Mouse (Mus musculus): Measurements from ENCODE around the gene Tnfrsf13c.

Tnfrsf13c gene

GRCm38 (mm10) chr15:82207105-82207459 is 17.1 kb downstream of the Tnfrsf13c start:
- DNase-seq = no peak

- DNase-seq = peak; percentile 96
These were observed 17.6 kb downstream of the Tnfrsf13c start for GRCm38 (mm10) chr15:82206365-82207104.

GRCm38 (mm10) chr15:82204680-82205371 is 19.3 kb downstream of the Tnfrsf13c start:
- peak; percentile 60 for DNase-seq

- DNase-seq = peak; percentile 86
These were observed 20.4 kb downstream of the Tnfrsf13c start for GRCm38 (mm10) chr15:82203611-82204351.

- peak; percentile 59 for DNase-seq
These were observed 21.1 kb downstream of the Tnfrsf13c start for GRCm38 (mm10) chr15:82203090-82203489.

DNA sequence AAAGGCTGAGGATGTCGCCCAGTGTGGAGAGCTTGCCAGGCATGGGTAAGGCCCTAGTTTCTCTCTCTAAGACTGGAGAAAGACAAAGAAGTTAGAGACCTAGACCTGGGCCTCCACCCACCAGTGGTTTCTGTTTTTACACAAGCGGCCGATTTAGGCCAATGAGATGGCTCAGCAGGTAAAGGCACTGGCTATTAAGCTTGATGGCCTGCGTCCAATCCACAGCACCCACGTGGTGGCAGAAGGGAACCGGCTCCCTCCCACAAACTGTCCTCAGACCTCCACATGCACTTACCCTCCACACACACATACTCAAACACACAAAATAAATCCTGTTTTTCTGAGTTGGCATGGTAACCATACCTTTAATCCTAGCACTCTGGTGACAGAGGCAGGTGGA is 22.1 kb downstream of the Tnfrsf13c start:
- no peak for DNase-seq

DNA sequence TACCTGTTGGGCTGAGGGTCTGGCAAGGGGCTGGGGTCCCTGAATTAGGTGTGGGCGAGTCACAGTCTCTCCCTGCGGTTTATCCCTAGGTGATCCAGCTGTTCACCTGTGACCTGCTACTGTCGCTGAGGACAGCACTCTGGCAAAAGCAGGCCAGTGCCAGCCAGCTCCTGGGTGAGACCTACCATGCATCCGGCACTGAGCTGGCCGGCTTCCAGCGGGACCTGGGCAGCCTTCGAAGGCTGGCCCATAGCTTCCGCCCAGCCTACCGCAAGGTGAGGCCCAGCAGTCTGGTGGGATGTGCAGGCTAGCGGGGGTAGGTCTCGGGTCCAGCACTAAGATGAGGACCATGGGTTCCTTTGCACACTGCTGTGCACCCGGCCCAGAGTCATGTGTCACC is 24.6 kb downstream of the Tnfrsf13c start:
- no peak for DNase-seq

DNA sequence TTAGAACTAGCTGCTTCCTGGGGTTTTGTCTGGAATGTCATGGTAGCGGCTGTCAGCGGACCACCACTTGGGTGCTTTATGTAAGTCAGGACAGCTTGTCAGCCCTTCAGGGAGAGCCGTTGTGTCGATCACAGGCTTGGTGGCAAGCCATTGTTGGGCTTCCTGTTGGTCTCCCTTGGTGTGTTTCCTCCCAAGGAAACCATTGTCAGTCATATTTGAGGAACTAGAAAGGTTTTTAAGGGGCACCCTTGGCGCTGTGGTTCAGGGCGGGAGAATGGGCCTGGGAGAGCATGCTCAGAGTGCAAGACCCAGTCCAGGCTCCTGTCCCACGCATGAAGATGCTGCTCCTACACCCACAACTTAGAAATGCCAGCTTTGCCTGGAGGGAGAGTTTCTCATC is 25.8 kb downstream of the Tnfrsf13c start:
- DNase-seq = no peak

DNA sequence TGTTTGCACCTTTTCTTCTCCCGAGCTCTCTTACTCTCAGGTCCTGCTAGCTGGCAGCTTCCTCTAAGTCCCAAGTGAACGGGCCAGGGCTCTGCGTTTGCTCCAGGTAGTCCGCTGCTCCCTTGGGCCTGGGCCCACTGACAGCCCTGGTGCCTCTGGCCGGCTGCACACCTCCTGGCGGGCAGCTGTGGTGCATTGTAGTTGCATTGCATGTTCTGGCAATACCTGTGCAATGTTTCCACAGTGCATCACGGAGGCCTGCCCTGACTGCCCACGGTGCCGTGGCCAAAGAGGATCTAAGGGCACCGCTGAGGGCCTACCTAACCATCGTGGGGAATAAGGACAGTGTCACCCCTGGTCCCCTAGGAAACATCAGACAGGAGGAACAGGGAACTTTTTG is 26.2 kb downstream of the Tnfrsf13c start:
- DNase-seq = no peak

DNA sequence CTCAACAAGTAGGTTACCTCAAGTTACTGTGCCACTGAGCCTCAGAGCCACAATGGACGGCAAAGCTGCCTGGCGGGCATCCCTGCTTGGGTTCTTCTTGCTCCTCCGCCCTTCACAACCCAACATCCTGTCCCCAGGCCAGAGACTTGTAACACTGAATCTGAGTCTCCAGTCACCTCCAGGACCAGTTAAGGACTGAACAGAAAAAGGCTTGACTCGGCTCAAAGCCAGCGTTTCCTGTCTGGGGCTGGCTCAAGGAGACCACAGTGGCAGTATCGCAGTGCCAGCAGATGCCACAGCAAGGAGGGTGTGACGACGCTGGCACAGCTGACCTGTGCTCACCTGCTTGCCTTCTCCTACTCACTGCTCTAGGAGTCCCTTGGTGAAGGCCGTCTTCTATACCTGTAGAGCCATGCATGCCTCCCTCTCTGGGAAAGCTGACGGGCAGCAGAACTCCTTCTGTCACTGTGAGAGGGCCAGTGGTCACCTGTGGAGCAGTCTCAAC is 26.9 kb downstream of the Tnfrsf13c start:
- DNase-seq = no peak

DNA sequence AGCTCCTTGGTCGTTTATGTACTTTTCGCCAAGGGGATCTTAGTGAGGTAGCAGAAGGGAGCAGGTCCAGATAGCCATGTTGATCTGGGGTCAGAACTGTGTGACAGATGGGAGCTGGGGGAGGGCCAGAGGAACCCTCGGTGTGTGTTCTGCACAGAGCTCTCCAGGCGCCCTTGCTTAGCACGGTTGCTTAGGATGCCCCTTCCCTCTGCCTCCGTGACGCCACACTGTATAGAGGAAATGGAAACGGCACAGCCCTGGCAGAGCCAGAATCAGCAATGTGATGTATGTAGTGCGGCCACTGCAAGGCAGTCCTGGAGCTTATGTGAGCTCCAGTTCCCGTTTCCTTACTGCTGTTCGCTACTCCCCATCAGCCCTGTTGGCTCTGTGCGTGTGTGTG is 27.9 kb downstream of the Tnfrsf13c start:
- DNase-seq = peak; percentile 65

DNA sequence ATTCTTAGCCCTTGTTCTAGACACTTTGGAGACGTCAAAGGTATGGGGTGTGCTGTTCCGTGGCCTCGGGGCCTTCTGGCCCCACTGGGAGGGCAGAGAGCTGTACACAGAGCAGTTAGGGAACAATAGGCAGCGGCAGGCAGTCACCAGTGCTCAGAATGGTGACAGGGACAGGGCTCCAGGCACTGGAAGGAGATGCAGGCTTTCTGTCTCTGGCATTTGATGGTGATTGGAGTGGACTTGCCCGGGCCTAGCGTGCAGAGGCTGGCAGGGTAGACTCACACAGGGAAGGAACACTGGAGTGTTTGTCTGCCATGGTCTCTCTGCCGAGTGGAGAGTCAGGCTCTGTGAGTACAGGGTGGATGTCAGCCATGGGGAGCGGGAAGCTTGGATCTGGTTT is 31.6 kb downstream of the Tnfrsf13c start:
- DNase-seq = no peak

GRCm38 (mm10) chr15:82188481-82189240 is 35.5 kb downstream of the Tnfrsf13c start:
- no peak for DNase-seq

DNA sequence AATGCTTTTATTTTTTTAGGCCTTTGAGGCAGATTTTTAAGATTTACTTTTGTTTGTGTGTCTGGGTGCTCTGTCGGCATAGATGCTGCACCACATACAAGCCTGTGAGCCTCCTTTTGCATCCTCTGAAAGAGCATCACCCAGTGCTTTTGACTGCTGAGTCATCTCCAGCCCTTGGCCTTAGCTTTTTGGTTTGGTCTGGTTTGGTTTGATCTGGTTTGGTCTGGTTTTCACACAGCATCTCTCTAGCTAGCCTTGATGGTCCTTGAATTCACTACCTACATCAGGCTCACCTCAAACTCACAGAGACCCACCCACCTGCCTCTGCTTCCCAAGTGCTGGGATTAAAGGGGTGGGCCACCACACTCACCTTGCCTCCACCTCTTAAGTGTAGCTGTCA is 36.2 kb downstream of the Tnfrsf13c start:
- no peak for DNase-seq

DNA sequence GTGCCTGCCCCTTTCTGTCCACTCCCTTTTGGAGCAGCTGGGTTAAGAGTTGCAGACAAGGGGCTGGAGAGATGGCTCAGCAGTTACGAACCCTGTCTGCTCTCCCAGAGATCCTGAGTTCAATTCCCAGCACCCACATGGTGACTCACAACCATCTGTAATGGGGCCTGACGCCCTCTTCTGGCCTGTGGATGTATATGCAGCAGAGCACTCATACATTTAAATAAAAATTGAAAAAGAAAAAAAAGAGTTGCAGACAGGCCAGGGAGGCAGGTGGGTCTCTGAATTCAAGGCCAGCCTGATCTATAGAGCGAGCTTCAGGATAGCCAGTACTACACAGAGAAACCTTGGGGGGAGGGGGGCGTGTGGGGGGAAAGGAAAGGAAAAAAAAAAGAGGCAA is 36.8 kb downstream of the Tnfrsf13c start:
- DNase-seq = no peak

- DNase-seq = no peak
These were observed 37.2 kb downstream of the Tnfrsf13c start for GRCm38 (mm10) chr15:82186931-82187330.

- no peak for DNase-seq
These were observed 38.0 kb downstream of the Tnfrsf13c start for GRCm38 (mm10) chr15:82186131-82186530.

- DNase-seq = no peak
These were observed 38.9 kb downstream of the Tnfrsf13c start for GRCm38 (mm10) chr15:82185062-82185783.

DNA sequence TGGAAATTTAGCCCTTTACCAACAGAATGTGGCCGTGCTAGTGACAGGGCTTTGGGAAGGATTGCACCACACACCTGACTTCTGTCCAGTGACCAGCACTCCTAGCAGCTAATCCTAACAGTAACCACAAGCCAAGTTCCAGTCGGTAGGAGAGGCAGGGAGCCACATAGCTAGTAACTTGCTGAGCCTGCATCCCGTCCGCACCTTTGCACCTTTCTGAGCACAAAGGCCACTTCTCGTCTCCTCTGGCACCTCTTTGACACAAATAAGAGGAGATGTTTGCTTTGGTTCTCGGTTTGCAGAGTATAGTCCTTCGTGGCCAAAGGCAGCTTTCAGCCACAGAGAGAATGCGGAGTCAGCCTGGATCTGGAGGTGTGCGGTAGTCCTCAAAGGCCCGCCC is 39.5 kb downstream of the Tnfrsf13c start:
- DNase-seq = no peak

DNA sequence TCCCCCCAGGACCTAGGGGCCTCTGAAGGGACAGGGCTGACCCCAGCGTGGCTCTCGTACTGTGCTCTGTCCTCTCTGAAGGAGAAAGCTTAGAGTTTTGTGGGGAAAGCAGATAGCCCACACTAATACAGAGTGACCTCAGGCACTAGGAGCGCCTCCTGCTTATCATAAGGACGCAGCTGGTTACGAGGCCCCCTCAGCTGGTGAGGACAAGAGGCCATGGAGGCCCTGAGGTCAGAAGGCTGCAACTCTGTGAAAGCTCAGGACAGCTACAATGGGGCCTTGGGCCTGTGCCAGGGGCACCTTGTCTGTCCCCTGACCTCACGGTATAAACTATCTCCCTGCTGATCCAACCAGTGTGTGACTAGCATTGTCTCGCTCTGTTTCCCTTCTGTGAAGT is 40.0 kb downstream of the Tnfrsf13c start:
- no peak for DNase-seq

DNA sequence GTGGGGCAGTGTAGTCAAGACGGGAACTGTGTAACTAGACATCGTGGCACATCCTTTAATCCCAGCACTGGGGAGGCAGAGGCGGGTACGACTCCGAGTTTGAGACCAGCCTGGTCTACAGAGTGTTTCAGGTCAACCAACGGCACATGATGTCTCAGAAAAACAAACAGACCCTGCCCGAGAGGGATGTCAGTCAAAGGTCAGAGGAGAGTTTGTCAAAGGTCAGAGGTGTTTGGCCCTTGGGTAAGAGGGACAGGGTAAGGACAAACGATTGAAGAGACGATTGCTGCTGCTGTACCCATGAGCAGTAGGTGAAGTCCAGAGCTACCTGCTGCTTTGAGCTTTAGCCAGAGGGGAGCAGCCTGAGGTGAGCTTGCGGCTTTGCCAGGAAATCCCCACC is 40.6 kb downstream of the Tnfrsf13c start:
- no peak for DNase-seq

GRCm38 (mm10) chr15:82182311-82182710 is 41.9 kb downstream of the Tnfrsf13c start:
- DNase-seq = no peak

All from cerebellum, adult 9-10 months (tissue).